Mouse (Mus musculus) spleen, embryonic (tissue): ENCODE results near the gene Negr1.

Source experiments
- CTCF ChIA-PET: fragments of 350-600 bp; sonication (Branson Sonifier 250); formaldehyde crosslinking; loops from one replicate; lab custom pipeline; 2022; lab: Charles Lee

The Negr1 gene

DNA sequence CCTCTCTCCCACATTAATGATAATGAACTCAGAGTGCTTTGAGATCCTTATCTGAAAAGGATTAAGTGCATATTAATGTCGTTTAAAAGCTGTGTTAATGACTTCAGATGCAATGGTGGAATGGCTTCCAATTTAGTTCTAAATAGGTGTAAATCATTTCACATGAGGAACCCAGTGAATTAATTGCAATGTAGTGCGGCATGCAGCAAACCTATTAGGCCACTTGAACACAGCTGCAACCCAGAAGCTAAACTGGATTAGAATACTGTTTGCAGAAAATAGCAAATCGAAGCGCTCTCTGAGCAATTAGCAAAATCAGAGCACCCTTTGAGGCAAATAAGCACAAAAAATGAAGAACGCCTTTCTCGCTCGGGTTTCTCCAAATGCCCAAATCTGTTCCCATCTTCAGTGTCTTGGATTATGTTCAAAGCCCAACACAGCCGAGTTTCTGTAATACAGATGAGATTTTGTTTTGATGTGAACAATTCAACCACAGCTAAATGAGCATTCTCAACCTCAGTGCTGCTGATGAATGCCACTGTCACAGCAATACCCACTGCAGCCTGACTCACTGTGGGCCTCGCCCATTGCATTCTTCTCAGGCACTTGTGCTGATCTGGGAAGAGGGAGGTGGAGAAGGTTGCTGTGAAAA is 342.5 kb downstream of the Negr1 start:
- CTCF ChIA-PET, result no interaction called here

DNA sequence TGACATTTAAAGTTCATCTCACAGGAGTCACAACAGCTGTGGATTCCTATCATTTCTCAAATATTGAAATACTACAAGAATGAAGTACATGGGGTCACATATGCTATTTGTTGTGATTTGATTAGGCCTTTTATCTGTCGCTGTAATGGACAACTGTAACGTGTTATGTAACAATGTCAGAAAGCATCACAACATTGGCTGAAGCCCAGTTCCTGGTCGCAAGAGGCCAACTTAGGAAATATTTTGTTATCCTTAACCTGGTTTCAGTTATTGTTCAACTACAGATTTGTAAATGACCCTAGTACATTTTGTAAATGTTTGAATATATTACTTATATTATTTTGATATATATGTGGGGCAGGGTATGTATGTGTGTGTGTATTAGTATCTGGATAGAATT is 351.2 kb downstream of the Negr1 start:
- CTCF ChIA-PET, result no interaction called here

DNA sequence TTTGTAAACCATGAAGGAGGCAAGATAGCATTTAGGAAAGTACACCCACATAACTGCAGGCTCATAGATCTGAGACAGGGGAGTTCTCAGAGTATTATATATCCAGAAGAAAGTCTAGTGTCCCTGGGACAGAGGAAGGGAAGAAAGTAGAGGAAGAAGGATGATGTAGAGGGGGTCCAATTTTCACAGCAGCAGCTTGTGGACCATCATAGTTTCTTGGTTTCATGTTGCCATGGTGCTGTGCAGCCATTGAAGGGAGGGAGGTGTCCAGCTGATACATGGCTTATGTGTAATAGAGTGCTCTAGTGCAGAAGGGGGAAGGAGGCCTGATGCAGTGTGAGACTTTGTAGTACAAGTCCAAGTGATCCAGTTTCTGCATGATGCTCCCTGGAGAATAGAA is 359.8 kb downstream of the Negr1 start:
- CTCF ChIA-PET, result no interaction called here

DNA sequence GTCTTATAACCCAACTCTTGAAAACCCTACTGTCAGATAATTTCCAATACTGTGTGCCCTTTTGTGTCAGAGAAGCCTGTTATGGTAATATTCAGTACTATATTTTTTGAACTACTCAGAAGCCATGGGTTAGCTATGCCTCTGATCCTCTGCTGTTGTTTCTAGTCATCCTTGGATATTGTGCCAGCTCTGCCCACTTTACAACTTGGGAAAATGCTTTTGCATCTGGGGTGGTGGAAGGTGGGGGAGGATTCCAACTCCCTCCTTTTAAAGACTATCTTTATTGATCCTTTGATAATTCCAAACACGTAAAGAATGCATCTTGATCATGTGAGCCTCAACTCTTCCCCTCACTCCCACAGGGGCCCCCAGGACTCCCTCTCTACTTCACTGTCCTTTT is 361.6 kb downstream of the Negr1 start:
- CTCF ChIA-PET, result no interaction called here

DNA sequence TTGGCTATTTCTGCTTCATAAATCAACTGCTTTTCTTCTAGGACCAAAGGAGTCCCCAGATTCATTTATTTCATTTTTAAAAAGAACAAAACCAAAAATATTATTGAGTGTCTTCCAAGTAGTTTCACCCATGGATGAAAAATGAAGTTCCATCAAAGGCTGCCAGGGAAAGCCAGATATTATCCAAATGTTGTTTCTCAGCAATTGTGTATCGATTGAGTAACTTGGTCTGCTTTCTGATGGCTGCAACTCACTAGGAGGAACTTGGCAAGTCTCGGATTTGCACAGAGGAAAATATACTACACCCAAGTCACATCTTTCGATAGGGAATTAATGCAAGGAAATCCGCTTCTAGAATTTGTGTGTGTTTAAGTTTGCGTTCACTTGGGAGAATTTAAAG is 363.5 kb downstream of the Negr1 start:
- CTCF ChIA-PET, result no interaction called here

DNA sequence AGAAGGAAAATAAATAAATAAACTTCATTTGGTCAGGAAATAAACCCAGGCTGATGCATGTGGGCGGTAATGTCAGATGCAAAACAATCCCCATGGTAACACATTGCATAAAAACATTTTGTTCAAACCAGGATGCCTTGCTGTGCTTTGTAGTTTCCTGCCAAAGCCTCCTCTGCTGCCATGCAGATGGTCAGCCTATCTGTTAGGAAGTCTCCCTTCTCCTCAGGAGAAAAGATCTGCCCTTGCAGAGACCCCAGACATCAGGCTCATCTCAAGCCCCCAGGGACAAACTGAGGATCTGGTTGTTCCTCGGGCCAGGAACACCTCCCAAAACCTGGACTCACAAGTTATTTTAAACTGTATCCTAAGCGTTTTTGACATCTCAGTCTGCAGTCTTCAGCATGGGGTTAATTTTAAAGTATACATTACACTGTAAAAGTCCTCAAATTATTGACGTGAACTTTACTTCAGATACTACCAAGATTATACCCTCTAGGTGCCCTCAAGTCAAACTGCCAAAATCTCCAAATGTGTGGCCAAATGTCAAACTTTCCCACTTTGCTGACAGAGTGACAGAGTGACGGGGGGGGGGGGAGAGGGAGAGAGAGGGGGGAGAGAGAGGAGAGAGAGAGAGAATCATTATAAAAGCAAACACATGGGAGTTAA is 366.9 kb downstream of the Negr1 start:
- CTCF ChIA-PET, result no interaction called here

DNA sequence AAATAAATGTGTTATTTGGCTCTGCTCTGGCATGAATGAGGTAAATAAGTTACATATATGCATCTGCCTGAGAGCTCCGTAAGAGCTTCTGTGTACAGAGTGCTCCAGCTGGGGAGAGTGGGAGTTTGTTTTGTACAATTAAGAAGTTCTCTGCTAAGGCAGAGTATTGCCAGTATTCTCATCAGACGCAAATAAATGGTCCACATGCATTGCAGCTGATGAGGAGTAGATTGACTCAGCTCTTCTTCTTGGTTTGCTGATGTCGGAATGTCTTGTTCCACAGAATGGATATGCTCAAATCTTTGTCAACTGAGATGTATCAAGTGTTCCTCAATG is 367.4 kb downstream of the Negr1 start:
- CTCF ChIA-PET, result no interaction called here

DNA sequence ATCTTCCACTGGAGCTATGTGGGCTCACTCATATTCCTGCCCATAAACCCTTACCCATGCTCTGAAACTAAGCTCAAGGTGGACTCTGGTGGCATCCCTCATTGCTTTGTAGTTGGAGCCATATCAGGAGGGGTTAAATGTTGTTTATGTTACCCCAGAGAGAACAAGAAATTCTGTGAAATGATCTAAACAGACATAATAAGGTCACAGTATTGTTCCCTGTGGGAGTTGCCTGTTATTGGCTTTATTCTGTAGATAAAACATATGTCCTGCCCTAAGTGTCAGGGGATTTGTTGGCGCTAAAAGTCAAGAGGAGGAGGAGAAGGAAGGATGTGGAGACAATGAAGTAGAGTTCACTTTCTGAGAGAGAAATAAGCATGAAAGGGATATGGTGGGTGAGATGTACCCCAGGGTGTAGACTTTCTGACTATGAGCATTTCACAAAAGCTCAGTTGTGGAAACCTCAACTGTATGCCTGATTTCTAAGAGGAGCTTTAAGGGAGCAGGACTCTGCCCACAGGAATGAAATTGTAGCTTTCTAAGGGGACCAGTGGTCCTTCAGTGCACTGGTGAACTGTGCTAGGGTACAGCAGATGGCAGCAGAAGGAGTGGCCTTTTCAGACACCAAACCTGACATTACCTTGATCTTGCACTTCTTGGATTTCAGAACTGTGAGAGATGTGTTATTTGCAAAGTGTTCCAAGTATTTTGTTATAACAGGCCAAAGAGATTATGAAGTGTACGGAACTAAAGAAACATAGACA is 368.3 kb downstream of the Negr1 start:
- CTCF ChIA-PET, result no interaction called here

DNA sequence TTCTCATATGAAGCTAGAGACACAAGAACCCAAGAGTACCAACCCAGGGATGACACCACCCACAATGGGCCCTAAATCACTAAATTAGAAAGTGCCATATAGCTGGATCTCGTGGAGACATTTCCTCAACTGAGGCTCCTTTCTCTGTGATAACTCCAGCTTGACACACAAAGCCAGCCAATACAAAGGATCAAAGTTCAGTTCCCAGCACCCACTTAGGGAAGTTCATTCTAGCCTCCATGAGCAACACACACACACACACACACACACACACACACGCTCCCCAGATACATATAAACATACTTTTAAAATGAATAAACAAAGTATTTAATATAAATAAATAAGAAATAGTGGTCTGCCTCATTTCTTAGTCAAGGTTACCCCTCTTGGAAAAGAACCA is 369.4 kb downstream of the Negr1 start:
- CTCF ChIA-PET, result no interaction called here

DNA sequence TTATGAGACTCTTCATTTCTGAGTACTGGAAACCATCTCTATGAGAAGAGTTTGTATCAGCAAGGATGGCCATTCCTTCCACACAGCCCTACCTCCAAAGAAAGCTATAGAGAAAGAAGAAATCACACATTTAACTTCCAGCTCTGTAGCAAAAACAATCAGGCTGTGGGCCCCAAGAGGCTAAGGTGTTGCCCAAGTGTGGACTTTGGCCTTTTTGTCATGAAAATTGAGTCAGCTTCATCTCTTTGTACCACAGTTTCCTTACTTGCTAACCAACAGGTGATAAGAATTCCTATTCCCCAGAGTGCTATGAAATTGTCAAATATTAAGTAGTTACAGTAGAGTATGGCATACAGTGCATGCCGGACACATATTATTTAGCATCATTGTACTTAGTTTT is 369.9 kb downstream of the Negr1 start:
- CTCF ChIA-PET, result no interaction called here

DNA sequence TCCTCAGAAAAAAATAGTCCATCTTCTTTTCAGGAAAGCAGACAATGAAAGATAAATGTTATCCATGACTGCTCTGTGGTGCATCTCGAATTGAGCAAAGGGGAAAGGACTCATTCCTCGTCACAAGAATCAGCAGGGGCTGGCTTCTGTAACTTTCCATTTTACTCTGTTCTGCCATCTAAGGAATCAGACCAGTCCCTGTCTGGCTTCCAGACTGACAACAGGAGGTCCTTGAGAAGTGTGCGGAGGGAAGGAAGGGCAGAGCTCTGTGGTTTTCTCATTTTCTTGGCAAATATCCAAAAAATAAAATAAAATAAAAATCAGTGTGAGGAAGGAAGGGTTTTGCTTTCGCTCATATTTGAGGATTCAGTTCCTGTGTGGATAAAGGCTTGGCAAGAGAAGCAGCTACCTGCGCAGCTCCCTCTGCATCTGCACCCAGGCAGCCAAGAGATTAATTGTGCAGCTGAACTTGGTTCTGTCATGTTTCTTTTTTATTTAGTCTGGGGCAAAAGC is 373.2 kb downstream of the Negr1 start:
- CTCF ChIA-PET, result no interaction called here

DNA sequence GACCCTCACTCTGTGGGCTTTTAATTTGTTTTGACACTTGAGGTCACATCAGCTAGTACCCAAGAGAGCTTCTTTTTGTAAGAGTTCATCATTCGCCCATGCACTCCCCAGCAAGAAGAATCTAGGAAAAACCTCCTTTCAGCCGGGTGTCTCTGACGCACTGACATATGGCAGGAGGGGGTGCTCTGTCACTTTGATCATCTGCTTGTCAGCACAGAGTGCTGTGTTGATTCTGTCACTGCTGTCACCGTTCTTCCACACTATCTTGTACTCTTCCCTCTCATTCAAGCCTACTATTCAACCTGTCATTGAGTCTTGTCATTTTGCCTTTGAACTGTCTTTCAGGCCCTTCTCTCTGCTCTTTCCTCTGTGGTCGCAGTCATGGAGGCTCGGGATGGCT is 385.8 kb downstream of the Negr1 start:
- CTCF ChIA-PET, result no interaction called here

DNA sequence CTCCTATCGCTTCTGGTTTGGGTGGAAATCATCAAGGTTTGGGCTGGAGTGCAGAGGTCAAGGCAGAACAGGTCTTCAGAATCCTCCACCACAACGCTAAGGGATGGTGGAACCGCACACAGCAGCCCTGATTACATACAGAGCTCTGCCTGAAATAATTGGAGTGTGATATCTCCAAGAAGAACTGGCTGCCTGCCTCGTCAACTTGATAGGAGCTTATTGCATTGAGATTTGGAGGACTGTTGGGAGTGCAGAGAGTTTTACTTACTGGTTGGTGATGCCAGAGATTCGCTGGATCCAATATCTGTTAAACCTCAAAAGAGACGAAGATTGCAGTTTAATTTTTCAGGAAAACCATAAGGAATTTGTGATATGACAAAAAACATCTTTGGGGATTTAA is 391.4 kb downstream of the Negr1 start:
- CTCF ChIA-PET, result no interaction called here

DNA sequence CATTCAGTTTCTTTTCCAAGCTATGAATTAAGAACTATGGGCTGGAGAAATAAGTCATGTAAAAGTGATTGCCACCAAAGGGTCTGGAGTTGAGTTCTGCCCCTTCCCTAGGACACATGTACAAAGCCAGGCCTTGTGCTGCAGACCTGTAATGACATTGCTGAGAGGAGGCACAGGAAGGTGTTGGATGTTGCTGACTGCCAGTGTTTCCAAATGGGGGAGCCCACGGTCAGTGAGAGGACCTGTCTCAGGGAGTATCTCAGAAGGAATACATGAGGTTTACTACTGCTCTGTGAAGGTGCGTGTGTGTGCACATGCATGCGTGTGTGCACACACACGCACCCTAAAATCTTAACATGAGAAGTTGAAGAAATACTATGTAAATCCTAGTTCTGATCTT is 393.5 kb downstream of the Negr1 start:
- CTCF ChIA-PET, result no interaction called here

DNA sequence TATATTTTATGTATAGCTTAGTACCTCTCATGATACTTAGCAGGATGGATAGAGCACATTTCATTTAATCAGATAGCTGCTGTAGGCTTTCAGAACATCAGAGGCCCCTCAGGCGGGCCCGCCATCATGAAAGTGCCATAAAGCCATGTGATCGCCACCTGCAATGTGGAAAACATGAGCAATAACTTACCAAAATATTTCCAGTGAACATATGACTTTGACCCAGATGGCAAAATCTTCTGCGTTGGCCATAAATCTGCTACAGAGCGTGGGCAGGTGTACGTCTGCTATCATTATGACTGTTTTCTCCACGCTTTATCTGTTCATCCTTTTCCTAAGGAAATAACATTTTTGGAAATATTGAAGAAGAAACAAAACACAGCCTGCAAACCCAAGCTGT is 397.0 kb downstream of the Negr1 start:
- CTCF ChIA-PET, result no interaction called here

DNA sequence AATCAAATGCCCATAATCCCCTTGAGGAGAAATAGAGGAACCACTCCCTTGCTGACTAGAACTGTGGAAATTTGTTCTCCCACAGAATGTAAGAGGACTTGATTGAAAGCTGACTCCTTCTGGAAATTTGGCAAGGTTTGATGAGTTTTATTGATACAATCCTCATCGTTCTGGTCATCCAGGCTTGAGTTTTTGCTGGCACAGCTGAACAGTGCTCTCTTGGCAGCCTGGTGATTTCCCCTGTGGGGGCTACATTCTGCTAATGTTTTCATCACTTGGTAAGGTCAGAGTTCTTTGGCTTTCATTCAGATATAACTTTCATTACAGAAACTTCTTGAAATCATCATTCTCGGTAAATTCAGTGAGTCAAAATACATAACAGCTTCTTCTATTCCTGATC is 407.2 kb downstream of the Negr1 start:
- CTCF ChIA-PET, result no interaction called here

DNA sequence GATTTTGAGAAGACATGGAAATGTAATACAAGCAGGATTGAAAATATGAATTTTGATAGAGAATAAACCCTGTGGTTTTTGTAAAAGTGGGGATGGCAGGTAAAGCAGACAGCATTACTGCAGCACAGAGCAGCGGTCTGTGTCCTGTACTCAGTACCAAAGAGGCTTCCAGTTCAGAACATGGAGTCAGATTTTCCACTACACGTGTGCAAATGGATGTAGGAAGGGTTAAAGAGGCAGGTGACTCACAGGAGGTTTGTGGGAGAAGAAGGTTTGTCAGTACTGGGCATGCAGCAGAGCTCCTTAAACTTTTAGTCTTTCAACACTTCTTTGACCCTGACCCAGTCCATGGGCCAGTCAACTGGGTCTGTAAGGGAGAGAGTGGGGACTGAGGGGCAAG is 409.5 kb downstream of the Negr1 start:
- CTCF ChIA-PET, result no interaction called here

DNA sequence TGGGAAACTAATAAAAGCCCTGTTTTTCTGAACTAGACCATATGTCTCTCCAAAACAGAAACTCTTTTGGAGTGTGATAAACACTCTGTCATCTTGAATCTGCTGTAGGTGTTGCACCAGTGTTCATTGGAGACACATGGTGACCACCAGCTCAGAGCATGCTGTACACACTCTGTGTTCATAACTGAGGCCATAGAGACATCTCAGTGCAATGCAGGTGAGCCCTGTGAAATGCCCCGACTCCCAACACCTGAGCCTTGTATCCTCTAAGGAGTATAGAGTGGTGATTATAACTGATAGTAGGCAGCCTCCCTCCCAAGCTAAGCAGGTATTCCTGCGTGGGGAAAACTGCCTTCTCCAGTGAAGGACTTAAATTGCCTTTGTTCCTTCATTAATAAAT is 415.2 kb downstream of the Negr1 start:
- CTCF ChIA-PET, result no interaction called here

DNA sequence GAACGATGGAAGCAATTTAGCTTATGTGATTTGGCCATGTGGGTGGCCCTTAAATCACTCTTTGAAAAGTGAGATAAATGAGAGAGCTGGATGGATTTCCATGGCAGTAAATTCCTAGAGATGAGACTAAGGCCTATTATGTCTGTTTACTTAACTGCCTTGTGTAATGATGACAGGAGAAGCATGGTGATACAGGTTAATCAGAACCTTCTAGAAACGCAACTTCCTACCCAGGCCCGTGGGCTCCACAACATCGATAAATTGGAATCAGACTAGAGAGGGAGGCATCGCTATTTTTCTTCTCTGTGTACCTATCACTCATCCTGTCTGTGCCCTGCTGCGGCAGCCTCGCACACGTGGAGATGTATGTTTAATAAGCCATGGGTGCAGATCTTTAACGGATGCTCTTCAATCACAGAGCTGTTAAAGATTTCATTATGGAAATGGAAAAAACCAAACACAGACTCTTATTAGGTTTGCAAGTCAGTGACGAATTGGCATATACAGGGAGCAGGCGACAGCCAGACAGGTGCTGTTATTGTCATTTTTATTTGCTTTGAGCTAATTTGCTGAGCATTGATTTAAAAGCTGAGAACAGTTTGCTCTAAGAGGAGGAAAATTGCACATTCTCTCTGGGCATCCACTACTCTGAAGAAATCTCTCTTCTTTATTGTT is 418.6 kb downstream of the Negr1 start:
- CTCF ChIA-PET, result no interaction called here

DNA sequence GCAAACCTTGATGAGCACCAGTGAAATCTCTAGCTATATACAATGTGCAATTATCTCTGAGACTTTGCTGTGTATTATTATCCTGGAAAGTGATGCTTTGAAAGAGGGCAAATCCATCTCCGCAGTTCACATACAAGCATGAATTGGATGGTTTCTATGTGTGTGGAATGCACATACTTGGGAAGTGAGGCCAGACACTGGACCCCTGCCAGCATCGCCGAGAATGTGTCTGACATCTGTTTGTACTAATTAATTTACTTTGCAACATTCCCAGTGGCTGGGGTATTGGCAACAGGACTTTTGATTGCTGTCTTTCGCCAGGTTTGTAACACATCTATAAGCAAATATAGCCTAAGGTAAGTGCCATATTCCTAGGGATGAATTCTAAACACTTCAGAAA is 420.5 kb downstream of the Negr1 start:
- CTCF ChIA-PET, result no interaction called here

DNA sequence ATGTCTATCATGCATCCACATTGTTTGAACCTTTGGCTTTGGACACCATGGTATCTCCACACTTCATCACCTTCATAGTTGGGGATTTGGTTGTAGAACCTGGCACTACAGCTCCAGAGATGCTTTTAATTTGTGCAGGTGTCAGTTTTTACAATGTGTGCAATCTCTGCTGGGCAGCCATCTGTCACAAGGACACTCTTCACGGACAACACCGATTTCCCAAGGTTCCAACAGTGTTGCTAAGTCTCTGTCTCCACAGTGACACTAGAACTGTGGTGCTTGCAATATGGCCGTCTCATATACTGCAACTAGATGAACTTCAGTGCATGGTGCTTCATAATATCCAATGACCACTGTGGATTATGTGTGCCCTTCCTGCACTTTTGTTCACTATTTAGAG is 425.5 kb downstream of the Negr1 start:
- CTCF ChIA-PET, result no interaction called here

DNA sequence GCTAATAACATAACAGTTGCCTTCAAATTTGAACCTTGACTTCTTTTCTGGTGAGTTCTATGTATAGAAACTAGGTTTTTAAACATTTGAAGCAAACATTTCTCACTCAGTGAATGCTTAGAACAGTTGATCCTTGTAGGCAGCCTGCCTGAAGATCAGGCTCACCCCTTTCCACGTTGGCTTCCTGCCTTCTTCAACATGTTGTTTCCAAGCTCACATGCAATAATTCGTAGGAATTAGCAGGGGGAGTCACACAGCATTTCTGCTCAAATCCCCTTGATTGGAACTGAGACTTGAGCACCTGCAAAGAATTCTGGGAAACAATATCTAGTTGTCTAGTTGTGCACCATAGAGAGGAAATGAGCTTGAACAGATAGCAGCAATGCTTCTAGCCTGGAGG is 430.6 kb downstream of the Negr1 start:
- CTCF ChIA-PET, result no interaction called here
